Mouse (Mus musculus): ENCODE measurements around the gene Vcam1. TPM values are rescaled to one million over a fixed set of nuclear protein-coding genes. Genes with fewer than 3 reads are reported as not detected.

Gene Vcam1
- total RNA-seq, 2 experiments from 2014 or later: 50.3 to 51.7 TPM

DNA sequence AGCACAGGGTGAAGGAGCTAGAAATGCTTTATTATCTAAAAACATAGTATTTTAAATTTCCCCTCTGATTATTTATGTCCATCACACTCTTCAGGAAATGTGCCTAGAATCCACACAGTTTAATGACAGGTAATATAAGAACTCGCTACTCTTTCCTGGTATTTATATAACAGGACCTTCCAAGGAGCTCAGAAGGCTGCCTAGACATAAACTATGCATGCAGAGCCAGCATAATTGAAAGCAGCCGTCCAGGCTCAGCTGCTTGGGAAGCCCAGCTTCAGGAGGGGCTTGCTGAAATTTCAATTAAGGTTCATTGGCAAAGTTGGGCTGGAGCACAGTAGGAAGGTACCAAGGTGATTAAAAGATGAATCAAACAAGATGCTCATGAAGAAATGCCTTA is 2.2 kb downstream of the Vcam1 start:
- no peak for DNase-seq (ENCODE audit: low spot score in 2 of 2)

DNA sequence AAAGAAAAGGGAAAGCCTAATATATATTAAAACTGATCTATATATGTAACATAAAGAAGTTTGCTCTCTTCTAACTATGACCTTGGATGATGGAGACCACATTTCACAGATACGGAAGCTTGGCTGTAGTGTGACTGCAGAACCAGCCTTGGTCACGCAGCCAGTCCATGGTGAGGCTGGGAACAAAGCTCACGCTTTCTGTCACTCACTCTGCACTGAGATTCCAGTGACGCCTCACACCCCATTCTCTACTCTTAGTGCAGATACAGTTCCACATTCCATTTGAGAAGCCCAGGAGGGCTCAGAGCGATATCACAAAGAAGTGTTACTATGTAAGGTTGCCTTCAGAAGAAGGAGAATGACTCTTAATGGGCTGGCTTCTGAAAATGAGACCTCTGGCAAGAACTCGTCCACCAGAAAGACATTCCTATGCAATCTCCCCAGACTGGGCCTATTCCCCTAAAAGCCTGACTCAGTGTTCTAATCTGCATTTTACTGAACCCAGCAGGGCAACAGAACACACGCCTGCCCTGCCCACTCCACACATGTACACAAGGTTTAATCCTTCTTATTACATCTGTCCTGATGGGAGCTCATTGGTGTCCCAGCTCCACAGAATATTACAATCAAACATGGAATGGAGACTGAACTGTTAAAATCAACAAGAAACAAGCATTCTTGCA is 2.8 kb downstream of the Vcam1 start:
- no peak for DNase-seq (ENCODE audit: low spot score in 2 of 2)

DNA sequence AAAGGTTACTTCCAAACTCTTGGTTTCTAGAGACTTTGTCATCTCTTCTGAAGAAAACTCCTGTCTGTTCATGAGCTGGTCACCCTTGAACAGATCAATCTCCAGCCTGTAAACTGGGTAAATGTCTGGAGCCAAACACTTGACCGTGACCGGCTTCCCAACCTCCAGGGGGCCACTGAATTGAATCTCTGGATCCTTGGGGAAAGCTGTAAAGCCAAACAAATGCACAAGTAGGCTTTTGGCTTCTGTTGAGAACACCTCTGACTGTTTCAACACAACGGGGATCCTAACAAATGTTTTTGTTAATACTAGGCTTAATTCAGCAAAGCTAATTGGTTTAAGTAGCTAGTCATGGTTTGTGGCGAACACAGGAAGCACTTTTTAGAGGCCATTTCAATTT is 3.4 kb downstream of the Vcam1 start:
- DNase-seq (ENCODE audit: low spot score in 2 of 2): no peak

DNA sequence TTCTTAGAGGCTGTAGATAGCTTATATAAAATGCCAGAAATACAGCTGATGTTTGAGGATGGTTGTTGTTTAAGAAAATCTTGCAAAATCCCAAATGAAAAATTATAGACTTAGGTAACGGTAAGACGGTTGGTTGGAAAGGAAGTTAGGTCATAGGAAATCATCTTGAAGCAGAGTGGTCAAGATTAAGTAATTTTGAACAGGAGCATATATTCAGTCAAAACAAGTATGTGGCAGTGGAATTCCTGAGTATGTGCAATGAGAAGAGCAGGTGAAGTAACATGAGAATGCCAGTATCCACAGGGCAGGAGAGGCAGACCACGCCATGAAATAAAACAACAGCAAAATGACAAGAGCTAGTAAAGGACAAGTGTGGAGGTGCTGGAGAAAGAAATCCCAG is 5.7 kb downstream of the Vcam1 start:
- no peak for DNase-seq (ENCODE audit: low spot score in 2 of 2)

- no peak for DNase-seq (ENCODE audit: low spot score in 2 of 2)
Measured at GRCm38 (mm10) chr3:116122696-116123095, 6.8 kb downstream of the Vcam1 start.

- no peak for DNase-seq (ENCODE audit: low spot score in 2 of 2)
Measured at GRCm38 (mm10) chr3:116121026-116121425, 8.5 kb downstream of the Vcam1 start.

- no peak for DNase-seq (ENCODE audit: low spot score in 2 of 2)
Measured at GRCm38 (mm10) chr3:116120391-116120790, 9.1 kb downstream of the Vcam1 start.

DNA sequence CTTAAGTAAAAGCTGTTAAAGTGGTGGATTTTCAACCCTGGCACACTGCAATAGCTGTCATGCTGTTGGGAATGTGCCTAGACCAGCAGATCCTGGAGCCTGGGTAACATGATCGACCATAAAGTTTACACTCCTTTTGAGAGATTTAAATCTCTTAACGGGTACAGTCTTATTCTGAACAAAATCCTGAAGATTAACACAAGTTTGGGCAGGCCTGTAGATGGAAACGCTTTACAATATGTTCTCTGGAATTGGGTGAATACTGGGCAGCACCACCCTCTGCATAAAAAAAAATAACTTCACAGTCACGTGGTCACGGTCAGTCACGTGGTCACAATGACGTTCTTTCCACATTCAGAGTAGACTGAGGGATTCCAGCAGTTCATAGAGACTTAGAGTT is 10.3 kb downstream of the Vcam1 start:
- DNase-seq (ENCODE audit: low spot score in 2 of 2): no peak

DNA sequence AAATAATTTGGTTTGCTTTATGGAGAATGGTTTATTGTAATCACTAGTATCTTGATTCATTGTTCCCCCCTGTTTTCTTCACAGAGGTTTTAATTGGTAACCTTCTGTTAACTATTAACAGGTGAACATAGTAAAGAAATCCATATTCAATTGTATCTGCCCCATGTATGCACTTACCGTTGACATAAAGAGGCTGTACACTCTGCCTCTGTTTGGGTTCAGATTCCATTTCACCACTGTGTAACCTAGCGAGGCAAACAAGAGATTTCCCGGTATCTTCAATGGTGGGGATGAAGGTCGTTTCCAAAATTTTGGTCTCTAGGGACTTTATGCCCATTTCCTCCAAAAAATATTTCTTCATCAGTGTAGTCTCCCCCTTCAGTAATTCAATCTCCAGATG is 12.4 kb downstream of the Vcam1 start:
- no peak for DNase-seq (ENCODE audit: low spot score in 2 of 2)

- DNase-seq (ENCODE audit: low spot score in 2 of 2): peak in 1 of 2 experiments; percentile 41
Measured at GRCm38 (mm10) chr3:116114249-116115188, 15.0 kb downstream of the Vcam1 start.

GRCm38 (mm10) chr3:116113443-116114241 is 15.8 kb downstream of the Vcam1 start:
- DNase-seq (ENCODE audit: low spot score in 2 of 2): no peak

- DNase-seq (ENCODE audit: low spot score in 2 of 2): no peak
Measured at GRCm38 (mm10) chr3:116112816-116113405, 16.6 kb downstream of the Vcam1 start.

DNA sequence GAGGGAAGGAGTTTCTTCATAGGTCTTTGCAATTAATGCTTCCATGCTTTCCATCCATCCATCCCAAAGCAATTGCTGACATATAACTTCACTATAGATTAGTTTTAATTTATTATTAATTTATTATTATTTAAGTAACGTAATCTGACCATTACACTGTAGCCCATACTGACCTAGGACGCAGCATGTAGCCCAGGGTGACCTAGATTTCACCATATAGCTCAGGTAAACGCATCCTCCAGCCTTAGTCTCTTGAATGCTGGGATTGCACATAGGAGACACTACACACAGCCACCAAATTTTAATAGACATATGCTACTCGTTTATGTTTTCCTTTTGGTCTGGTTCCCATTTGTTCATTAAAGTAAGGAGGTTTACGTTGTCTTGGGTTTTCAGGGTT is 23.8 kb downstream of the Vcam1 start:
- DNase-seq (ENCODE audit: low spot score in 2 of 2): no peak

GRCm38 (mm10) chr3:116104866-116105647 is 24.4 kb downstream of the Vcam1 start:
- DNase-seq (ENCODE audit: low spot score in 2 of 2): peak; percentile 52 to 60

- no peak for DNase-seq (ENCODE audit: low spot score in 2 of 2)
Measured at GRCm38 (mm10) chr3:116104270-116104669, 25.2 kb downstream of the Vcam1 start.

DNA sequence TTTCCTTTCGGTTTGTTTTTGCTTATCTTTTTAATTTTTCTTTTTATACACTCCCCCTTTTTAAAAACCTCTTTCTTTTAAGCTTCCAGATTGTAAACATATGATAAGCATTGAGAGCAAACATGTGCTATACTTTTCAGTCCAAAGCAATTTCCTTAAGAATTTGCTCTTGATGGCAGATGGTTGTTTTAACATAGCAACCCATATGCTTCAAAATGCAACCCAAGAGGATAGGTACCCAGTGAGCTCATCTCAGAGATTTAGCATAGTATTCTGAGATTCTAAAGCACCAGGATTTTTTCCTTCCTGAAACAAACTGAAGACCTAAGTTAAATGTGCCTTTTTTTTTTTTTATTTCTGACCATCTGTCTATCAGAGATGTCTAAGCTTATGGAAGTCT is 28.6 kb downstream of the Vcam1 start:
- no peak for DNase-seq (ENCODE audit: low spot score in 2 of 2)

DNA sequence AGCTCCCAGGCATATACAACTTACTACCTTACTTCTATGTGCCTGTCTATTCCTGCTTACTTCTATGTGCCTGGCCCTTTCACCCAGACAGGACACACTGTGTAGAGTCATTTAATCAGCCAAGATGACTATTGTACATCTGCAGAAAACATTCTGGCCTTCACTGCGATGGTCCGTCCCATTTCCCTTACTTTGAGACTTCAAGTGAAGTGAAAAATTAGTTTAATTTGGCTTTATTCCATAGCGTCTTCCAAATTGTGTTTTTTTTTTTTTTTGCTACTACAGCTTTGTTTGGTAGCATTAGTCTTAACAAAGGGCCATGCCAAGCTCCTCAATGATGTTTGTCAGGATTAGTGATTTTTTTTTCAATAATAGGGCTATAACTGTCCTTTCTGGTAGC is 33.6 kb downstream of the Vcam1 start:
- DNase-seq (ENCODE audit: low spot score in 2 of 2): no peak

- DNase-seq (ENCODE audit: low spot score in 2 of 2): no peak
Measured at GRCm38 (mm10) chr3:116095312-116095711, 34.2 kb downstream of the Vcam1 start.

GRCm38 (mm10) chr3:116094886-116095285 is 34.6 kb downstream of the Vcam1 start:
- DNase-seq (ENCODE audit: low spot score in 2 of 2): no peak

GRCm38 (mm10) chr3:116094288-116094687 is 35.2 kb downstream of the Vcam1 start:
- no peak for DNase-seq (ENCODE audit: low spot score in 2 of 2)
